Mouse (Mus musculus) ES-Bruce4 (cell line): ENCODE measurements around the gene Gm21969.

Experiments
- CTCF ChIP-seq: IDR thresholded peaks from one replicate; pipeline ENCODE4 v1.8.1; 2011; ENCODE audit warnings: low read depth, low read length
- EP300 ChIP-seq: IDR thresholded peaks from 2 replicates; pipeline ENCODE4 v1.6.1; 2011; ENCODE audit warnings: low read depth, low read length; ENCODE audit not compliant: insufficient read depth
- POLR2A ChIP-seq: IDR thresholded peaks from one replicate; pipeline ENCODE4 v1.8.1; 2011; ENCODE audit warnings: low read length; ENCODE audit not compliant: insufficient read depth

GRCm38 (mm10) chr4:139638356-139638755 lies 35.4 kb downstream of the Gm21969 start:
- TF ChIP-seq CTCF (no peak), POLR2A (no peak), EP300 (no peak)
